ENCODE assay signal across 16 mouse cellular contexts in genomic region chr8:125327551-125328262, GRCm38 (mm10).
DNase-seq lines count a peak whose midpoint lies in the region; ATAC-seq lines count a peak whose summit lies in the region.
"Had no signal": no experiment of that assay in that cellular context is flagged by ENCODE, and none has a peak within 500 bp of the region (broad histone marks: within the 10 kb centered on the region; RNA-seq: fewer than 3 reads in every experiment).

No protein-coding gene starts in this region.

- H3K4me2 ChIP-seq in forebrain, embryonic 11.5 days (ENCODE audit: low read depth, low read length, severe bottlenecking) = peak overlapping the region; percentile 8; the same call in 1 of the 2 replicates
- no peak overlapping the region for H3K4me2 ChIP-seq in forebrain, embryonic 13.5 days
- H3K4me2 ChIP-seq in heart, embryonic 16.5 days (ENCODE audit: low read depth, low read length) = peak overlapping the region; percentile 57
- H3K4me2 ChIP-seq: embryonic facial prominence, embryonic 15.5 days; hindbrain, embryonic 14.5 days; liver, embryonic 12.5 days had no signal

- no peaks in the 10 kb centered on the region; the same call in 1 of the 2 replicates for H3K27me3 ChIP-seq in forebrain, embryonic 11.5 days (ENCODE audit: control insufficient read depth, insufficient read depth, low read length)
- peaks cover 34% of the 10 kb centered on the region for H3K27me3 ChIP-seq in forebrain, embryonic 13.5 days
- no peaks in the 10 kb centered on the region for H3K27me3 ChIP-seq in heart, embryonic 16.5 days (ENCODE audit: control insufficient read depth, insufficient read depth, low read length)
- H3K27me3 ChIP-seq: embryonic facial prominence, embryonic 15.5 days had no signal

- H3K4me3 ChIP-seq in forebrain, embryonic 11.5 days (ENCODE audit: low read depth, low read length) = no peak overlapping the region
- H3K4me3 ChIP-seq in forebrain, embryonic 13.5 days = no peak overlapping the region
- peak overlapping the region; percentile 28 for H3K4me3 ChIP-seq in heart, embryonic 16.5 days (ENCODE audit: low read length)
- H3K4me3 ChIP-seq: embryonic facial prominence, embryonic 15.5 days; liver, embryonic 12.5 days; myocyte had no signal

- no peaks in the 10 kb centered on the region for H3K36me3 ChIP-seq in forebrain, embryonic 11.5 days (ENCODE audit: control insufficient read depth, insufficient read depth, low read length)
- no peaks in the 10 kb centered on the region for H3K36me3 ChIP-seq in forebrain, embryonic 13.5 days (ENCODE audit: poor library complexity, severe bottlenecking)
- H3K36me3 ChIP-seq in heart, embryonic 16.5 days (ENCODE audit: control insufficient read depth, insufficient read depth) = no peaks in the 10 kb centered on the region
- H3K36me3 ChIP-seq: embryonic facial prominence, embryonic 15.5 days; liver, embryonic 12.5 days had no signal

- 0 out of 2 replicates have a peak overlapping the region, but pooled peaks have one; percentile 2 for H3K27ac ChIP-seq in forebrain, embryonic 11.5 days (ENCODE audit: low read depth, low read length)
- no peak overlapping the region for H3K27ac ChIP-seq in forebrain, embryonic 13.5 days
- peak overlapping the region; percentile 85 for H3K27ac ChIP-seq in heart, embryonic 16.5 days (ENCODE audit: low read length)
- H3K27ac ChIP-seq: embryonic facial prominence, embryonic 15.5 days; hindbrain, embryonic 14.5 days; liver, embryonic 12.5 days had no signal

- ATAC-seq in forebrain, embryonic 11.5 days (replicated peaks; ENCODE audit: low FRiP score) = peak; percentile 34; the same call in 1 of the 2 replicates
- ATAC-seq in forebrain, embryonic 13.5 days = no peak
- peak; percentile 35; the same call in 1 of the 2 replicates for ATAC-seq in heart, embryonic 16.5 days (replicated peaks; ENCODE audit: extremely low read depth, insufficient read depth, low FRiP score)
- ATAC-seq: liver, embryonic 12.5 days had no signal

- H3K9me3 ChIP-seq in forebrain, embryonic 11.5 days (ENCODE audit: control insufficient read depth, low read length) = no peaks in the 10 kb centered on the region
- no peaks in the 10 kb centered on the region for H3K9me3 ChIP-seq in forebrain, embryonic 13.5 days (replicated peaks)
- H3K9me3 ChIP-seq in heart, embryonic 16.5 days (replicated peaks; ENCODE audit: control insufficient read depth, low read length) = no peaks in the 10 kb centered on the region
- H3K9me3 ChIP-seq: embryonic facial prominence, embryonic 15.5 days; liver, embryonic 12.5 days had no signal

- H3K4me1 ChIP-seq in forebrain, embryonic 11.5 days (replicated peaks; ENCODE audit: control insufficient read depth, insufficient read depth, low read length) = peaks cover 15% of the 10 kb centered on the region
- H3K4me1 ChIP-seq in forebrain, embryonic 13.5 days = peaks cover 29% of the 10 kb centered on the region
- peaks cover 44% of the 10 kb centered on the region for H3K4me1 ChIP-seq in heart, embryonic 16.5 days (ENCODE audit: control insufficient read depth, insufficient read depth, low read length)
- H3K4me1 ChIP-seq: liver, embryonic 12.5 days had no signal

- no peak overlapping the region for H3K9ac ChIP-seq in forebrain, embryonic 11.5 days (ENCODE audit: low read length)
- no peak overlapping the region for H3K9ac ChIP-seq in forebrain, embryonic 13.5 days
- H3K9ac ChIP-seq in heart, embryonic 16.5 days (ENCODE audit: low read length) = peak overlapping the region; percentile 66
- H3K9ac ChIP-seq: embryonic facial prominence, embryonic 15.5 days; hindbrain, embryonic 14.5 days; liver, embryonic 12.5 days had no signal

- DNase-seq in forebrain, embryonic 11.5 days (ENCODE audit: low spot score) = no peak
- peak; percentile 58 for DNase-seq in kidney, adult 9 months
- DNase-seq in kidney, adult 18-20 months = no peak
- DNase-seq in ZHBTc4 (ENCODE audit: low read depth, low spot score) = peak; percentile 80
- DNase-seq in thymus, postnatal 4 days = no peak
- no peak for DNase-seq in layer of hippocampus, postnatal 14 days (ENCODE audit: low spot score in 2 of 2)
- DNase-seq: B cell, adult 2 months; cerebellum, postnatal 36 days; kidney, adult 11 months; right cerebral cortex, postnatal 4 days had no signal

- WGBS in forebrain, embryonic 11.5 days = 36% methylated on average over 13 of the region's 13 CpGs
- 19% methylated on average over 13 of the region's 13 CpGs for WGBS in forebrain, embryonic 13.5 days
- 31% methylated on average over 13 of the region's 13 CpGs for WGBS in heart, embryonic 16.5 days

Comparison
In these comparisons a context has a peak if more than half of its experiments do, and no peak if none do; other contexts are left out.
1. DNase-seq: peak in kidney, adult 9 months (single experiment) and ZHBTc4 (single experiment); none in forebrain, embryonic 11.5 days (single experiment), kidney, adult 18-20 months (single experiment), thymus, postnatal 4 days (single experiment) and layer of hippocampus, postnatal 14 days (0 of 2).